Mouse (Mus musculus) left cerebral cortex, adult 2 months (tissue): Measurements from ENCODE around the gene Atp7b. TPM values are rescaled to one million over a fixed set of nuclear protein-coding genes. Genes with fewer than 3 reads are reported as not detected.

Experiments used
- DNase-seq, 2 experiments: peaks; one replicate each; pipeline ENCODE4 v3.0.0; 2021 to 2022; ENCODE audit warnings: low spot score in 2 of 2, mixed read lengths in 1 of 2; ENCODE audit errors: extremely low spot score in 1 of 2
- H3K27ac ChIP-seq: fragments of 200-600 bp; 2 replicates; pipeline ENCODE4 v1.8.1; 2022
- H3K4me3 ChIP-seq: fragments of 200-600 bp; 2 replicates; pipeline ENCODE4 v1.8.1; 2022
- CTCF ChIP-seq: fragments of 200-600 bp; IDR thresholded peaks from 2 replicates; pipeline ENCODE4 v1.8.1; 2022; ENCODE audit warnings: antibody characterized with exemption, mild to moderate bottlenecking, moderate library complexity
- intact Hi-C: fragments of 180-260 bp; cut with DNase I; formaldehyde crosslinking; loops from one replicate; pipeline ENCODE4 v1.15.1; 2025
- long read RNA-seq, 2 experiments: library from polyadenylated mRNA; stranded (forward); transcript quantifications; one replicate each; pipeline ENCODE4 v2.0.0; 2021; ENCODE audit warnings: borderline mapping rate in 2 of 2
- total RNA-seq, 2 experiments: library from RNA; stranded (reverse); gene quantifications; 2 replicates each; pipeline ENCODE4 v1.2.3; 2021

The Atp7b gene
- 1 to 10 TPM; 1.9 to 2.1 TPM for total RNA-seq
- long read RNA-seq, experiment 1 = 0 reads
- long read RNA-seq, experiment 2, partial matches to known transcripts = 2 of 3 reads
- long read RNA-seq, experiment 2, other reads (novel, unspliced or antisense) = 1 of 3 reads

DNA sequence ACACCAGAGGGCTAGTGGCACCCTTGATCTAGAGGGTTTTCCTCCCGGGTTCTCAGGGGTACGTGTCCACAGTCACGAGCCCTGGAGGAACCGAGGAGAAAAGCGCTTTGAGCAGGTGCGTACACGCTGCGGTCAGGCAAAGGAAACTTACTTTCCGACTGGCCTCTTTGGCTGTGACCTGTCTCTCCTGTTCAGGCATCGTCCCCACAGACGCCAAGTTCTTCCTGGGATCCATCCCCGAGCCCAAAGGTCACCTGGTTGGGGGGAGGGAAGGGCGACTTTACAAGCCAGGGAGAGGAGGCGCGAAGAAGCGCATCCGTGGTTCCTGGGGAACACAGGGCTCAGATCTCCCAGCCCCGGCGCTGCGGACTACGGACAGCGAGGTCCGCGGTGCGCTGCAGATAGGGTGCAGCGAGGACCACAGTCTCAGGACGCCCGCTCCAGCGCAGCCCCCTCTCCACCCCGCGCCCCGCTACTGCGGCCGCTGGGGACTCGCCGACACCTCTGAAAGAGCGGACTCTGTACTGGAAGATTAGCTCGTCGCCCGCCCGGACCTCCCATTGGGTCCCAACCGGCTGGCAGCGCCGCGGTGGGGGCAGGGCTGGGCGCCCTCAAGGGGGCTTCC, at the start of gene Atp7b:
Gene Atp7b (minus strand): TSS at position 485 of the 625 bp plus-strand sequence.
- no peak for TF ChIP-seq CTCF
- Histone ChIP-seq H3K27ac (peak within 1 kb of the TSS; percentile 66), H3K4me3 (peak within 1 kb of the TSS; percentile 69)
- DNase-seq = no peak
- intact Hi-C loops = loop anchor here (2.0 to 5.0 kb wide), 2 partner anchors 107 to 337 kb away; partner anchors contain the start of genes Nek3 and Slc25a15

DNA sequence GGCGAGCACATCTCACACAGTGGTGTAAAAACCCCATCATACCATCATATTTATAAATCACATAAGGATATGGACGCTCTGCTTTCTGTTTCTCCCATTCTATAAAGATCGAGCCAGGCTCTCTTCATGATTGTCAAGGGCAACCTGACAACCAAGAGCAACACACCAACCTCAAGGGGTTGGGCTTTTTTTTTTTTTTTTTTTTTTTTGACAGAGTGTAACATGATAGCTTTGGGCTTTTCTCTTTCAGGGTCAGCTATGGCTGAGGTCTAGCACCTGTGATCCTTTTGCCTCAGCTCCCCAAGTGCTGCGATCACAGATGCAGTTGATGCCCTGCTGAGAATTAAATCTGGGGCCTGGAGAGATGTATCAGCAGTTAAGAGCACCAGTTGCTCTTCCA, 46.9 kb upstream of the Atp7b start:
- TF ChIP-seq CTCF = no peak
- intact Hi-C loops = no loop called here

DNA sequence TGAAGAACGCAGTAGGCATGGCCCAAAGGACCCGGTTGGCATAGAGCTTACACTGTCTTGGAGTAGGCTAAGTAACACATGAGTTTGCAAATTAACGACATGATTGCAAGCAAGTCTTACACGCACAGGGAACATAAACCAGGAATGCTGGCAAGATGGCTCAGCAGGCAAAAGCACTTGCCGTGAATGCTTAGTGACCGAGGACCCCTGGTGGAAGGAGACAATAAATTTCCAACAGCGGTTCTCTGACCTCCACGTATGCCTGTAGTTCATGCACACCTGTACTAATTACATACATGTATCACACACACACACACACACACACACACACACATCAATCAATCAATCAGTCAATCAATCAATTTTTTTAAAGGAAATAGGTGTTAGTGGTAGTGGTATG, 31.5 kb upstream of the Atp7b start:
- DNase-seq = no peak
- TF ChIP-seq CTCF = no peak; the same call in none of the 2 replicates
- no peak overlapping the region for H3K4me3 ChIP-seq
- intact Hi-C loops = no loop called here
- no peak overlapping the region for H3K27ac ChIP-seq

More for the DNA sequence above, 46.9 kb upstream of the Atp7b start:
- Histone ChIP-seq H3K4me3 (no peak overlapping the region), H3K27ac (no peak overlapping the region)
- DNase-seq = no peak

GRCm38 (mm10) chr8:22089226-22089625, 29.1 kb upstream of the Atp7b start:
- intact Hi-C loops = no loop called here
- TF ChIP-seq CTCF = no peak
- no peak for DNase-seq
- H3K4me3 ChIP-seq = no peak overlapping the region
- H3K27ac ChIP-seq = no peak overlapping the region

GRCm38 (mm10) chr8:22079313-22080007, 19.4 kb upstream of the Atp7b start:
- Histone ChIP-seq H3K4me3 (no peak overlapping the region), H3K27ac (no peak overlapping the region)
- intact Hi-C loops = no loop called here
- DNase-seq = no peak
- no peak for TF ChIP-seq CTCF

DNA sequence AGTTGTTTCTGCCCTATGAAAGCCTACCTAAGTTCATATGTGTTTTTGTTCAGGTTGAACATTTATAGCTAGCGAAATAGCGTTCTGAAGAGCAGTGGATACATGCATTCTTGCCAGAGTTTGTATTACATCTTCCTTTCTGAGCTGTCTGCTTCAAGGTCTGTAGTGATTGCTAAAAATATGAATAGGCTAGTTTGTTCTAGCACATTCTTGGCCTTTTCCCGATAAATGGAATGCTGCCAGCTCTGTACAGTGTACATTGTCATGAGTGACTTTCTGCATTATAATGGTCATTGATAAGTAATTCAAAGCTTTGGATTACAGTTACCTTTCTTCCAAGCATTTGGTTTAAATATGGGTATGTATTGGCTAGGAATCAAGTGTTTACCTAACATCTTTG, 1.0 kb upstream of the Atp7b start:
- Histone ChIP-seq H3K4me3 (peak overlapping the region; percentile 69), H3K27ac (no peak overlapping the region)
- no peak for DNase-seq
- no peak for TF ChIP-seq CTCF
- intact Hi-C loops = loop anchor here (2.0 to 5.0 kb wide), 2 partner anchors 106 to 336 kb away; partner anchors contain the start of genes Nek3 and Slc25a15

- peak; percentile 93 to 98 for DNase-seq
- intact Hi-C loops = loop anchor here (2.0 to 5.0 kb wide), 2 partner anchors 106 to 337 kb away; partner anchors contain the start of genes Nek3 and Slc25a15
- no peak for TF ChIP-seq CTCF
- peak within 1 kb of the TSS; percentile 66 for H3K27ac ChIP-seq
- H3K4me3 ChIP-seq = peak within 1 kb of the TSS; percentile 69
Measured at GRCm38 (mm10) chr8:22060446-22060889, 363 bp upstream of the Atp7b start, which contains the start of gene Alg11. Gene Alg11 (plus strand): TSS chr8:22060721.

- TF ChIP-seq CTCF = no peak
- intact Hi-C loops = no loop called here
- peak overlapping the region; percentile 69 for H3K4me3 ChIP-seq
Measured at GRCm38 (mm10) chr8:22059153-22059738, 859 bp downstream of the Atp7b start.

DNA sequence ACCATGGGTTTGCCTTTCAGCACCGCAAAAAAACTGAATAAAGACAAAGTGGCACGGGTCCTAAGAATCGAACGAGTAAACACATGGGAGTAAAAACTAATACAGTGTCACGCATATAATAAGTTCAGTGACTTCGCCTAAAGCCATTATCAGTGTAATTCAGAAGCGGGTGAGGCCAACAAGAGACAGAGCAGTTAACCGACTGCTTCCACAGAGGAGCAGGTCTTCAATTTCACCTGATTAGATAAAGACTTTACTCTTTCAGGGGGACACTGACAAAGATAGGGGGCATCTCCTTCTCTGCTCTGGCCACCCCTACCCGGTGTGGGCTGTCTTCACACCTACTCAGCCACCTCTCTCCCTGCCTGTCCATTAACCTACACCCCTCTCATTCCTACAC, 1.7 kb downstream of the Atp7b start:
- no peak overlapping the region for H3K4me3 ChIP-seq
- TF ChIP-seq CTCF = no peak
- intact Hi-C loops = no loop called here
- no peak for DNase-seq
- H3K27ac ChIP-seq = no peak overlapping the region

More at GRCm38 (mm10) chr8:22059153-22059738, 859 bp downstream of the Atp7b start:
- H3K27ac ChIP-seq = no peak overlapping the region
- DNase-seq = no peak

DNA sequence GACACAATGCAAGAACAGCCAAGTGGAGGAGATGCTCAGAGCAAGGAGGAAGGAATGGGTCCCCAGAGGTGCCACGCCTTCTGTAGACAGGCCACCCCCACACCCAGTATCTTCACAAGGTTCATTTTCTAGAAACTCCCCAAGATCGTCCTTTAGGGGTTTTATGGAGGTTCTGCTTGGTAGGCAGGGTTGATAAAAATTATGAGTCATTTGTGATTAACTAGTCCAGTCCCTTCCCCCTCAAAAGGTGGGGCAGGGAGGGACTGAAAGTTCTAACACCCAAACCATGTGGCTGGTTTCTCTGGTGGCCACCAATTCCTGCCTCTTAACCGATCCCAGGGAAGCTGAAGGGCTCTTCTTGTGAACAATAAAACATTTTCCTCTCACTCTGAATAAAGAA, 3.3 kb downstream of the Atp7b start:
- DNase-seq = no peak
- Histone ChIP-seq H3K27ac (no peak overlapping the region), H3K4me3 (no peak overlapping the region)
- no peak for TF ChIP-seq CTCF
- intact Hi-C loops = no loop called here

- TF ChIP-seq CTCF = no peak
- intact Hi-C loops = no loop called here
- Histone ChIP-seq H3K27ac (no peak overlapping the region), H3K4me3 (no peak overlapping the region)
- DNase-seq = no peak
Measured at GRCm38 (mm10) chr8:22055492-22055877, 4.6 kb downstream of the Atp7b start.
